In genomic region chr14:31252091-31252490, GRCm38 (mm10) we compare ENCODE assay signal across 8 mouse cellular contexts. TPM values are rescaled to one million over a fixed set of nuclear protein-coding genes. Genes with fewer than 3 reads are reported as not detected.
DNase-seq lines count a peak whose midpoint lies in the region; ATAC-seq and TF ChIP-seq lines count a peak whose summit lies in the region.

No protein-coding gene starts in this region.

- no peak for TF ChIP-seq CTCF in heart, adult 2 months (IDR thresholded peaks at IDR 0.05)
- no peak for TF ChIP-seq CTCF in E14TG2a.4 (conservative IDR thresholded peaks at IDR 0.05; ENCODE audit: low read length)

- TF ChIP-seq POLR2A in heart, adult 2 months (IDR thresholded peaks at IDR 0.05; ENCODE audit: insufficient read depth, low read depth, low read length) = no peak

- intact Hi-C loops in heart, adult 2 months (cut with DNase I) = loop anchor here (5.0 kb wide), 2 partner anchors 85 to 120 kb away; partner anchors contain the start of genes Capn7 and Nt5dc2
- intact Hi-C loops in left cerebral cortex, postnatal 10 days (cut with DNase I) = loop anchor here (5.0 kb wide), 1 partner anchor 45 kb away; the partner anchor contains the start of gene Tnnc1

- H3K9me3 ChIP-seq in E14TG2a.4 (ENCODE audit: low read length) = no peaks in the 10 kb centered on the region
- H3K9me3 ChIP-seq in forebrain, embryonic 16.5 days (ENCODE audit: control insufficient read depth, low read length) = no peaks in the 10 kb centered on the region
- H3K9me3 ChIP-seq in liver, embryonic 16.5 days (replicated peaks; ENCODE audit: control insufficient read depth, low read length) = no peaks in the 10 kb centered on the region

- peaks cover 3% of the 10 kb centered on the region for H3K4me1 ChIP-seq in heart, adult 2 months (ENCODE audit: control insufficient read depth, insufficient read depth, low read length)
- H3K4me1 ChIP-seq in E14TG2a.4 (replicated peaks; ENCODE audit: low read depth, low read length) = peaks cover 21% of the 10 kb centered on the region
- peaks cover 15% of the 10 kb centered on the region for H3K4me1 ChIP-seq in forebrain, embryonic 16.5 days (replicated peaks; ENCODE audit: control insufficient read depth, insufficient read depth, low read length)
- peaks cover 14% of the 10 kb centered on the region for H3K4me1 ChIP-seq in liver, embryonic 16.5 days (ENCODE audit: control insufficient read depth, low read depth, low read length)

- TF ChIP-seq EP300 in heart, adult 2 months (IDR thresholded peaks at IDR 0.05; ENCODE audit: insufficient read depth, low read depth, low read length) = no peak

- no peak for ATAC-seq in forebrain, embryonic 16.5 days
- no peak for ATAC-seq in liver, embryonic 16.5 days (ENCODE audit: low read depth)

- H3K27ac ChIP-seq in heart, adult 2 months = no peak overlapping the region
- no peak overlapping the region for H3K27ac ChIP-seq in forebrain, embryonic 16.5 days (ENCODE audit: low read length)
- H3K27ac ChIP-seq in liver, embryonic 16.5 days (ENCODE audit: low read length) = no peak overlapping the region; the same call in 1 of the 2 replicates

- no peaks in the 10 kb centered on the region; the same call in 1 of the 2 replicates for H3K36me3 ChIP-seq in heart, adult 2 months (ENCODE audit: control insufficient read depth, insufficient read depth, low read length)
- peaks cover 47% of the 10 kb centered on the region for H3K36me3 ChIP-seq in E14TG2a.4 (ENCODE audit: insufficient read depth, low read length)
- H3K36me3 ChIP-seq in forebrain, embryonic 16.5 days (ENCODE audit: control insufficient read depth, insufficient read depth) = peaks cover 29% of the 10 kb centered on the region
- peaks cover 38% of the 10 kb centered on the region for H3K36me3 ChIP-seq in liver, embryonic 16.5 days (ENCODE audit: control insufficient read depth, insufficient read depth)

- H3K4me2 ChIP-seq in forebrain, embryonic 16.5 days (ENCODE audit: low read length) = peak overlapping the region; percentile 79
- H3K4me2 ChIP-seq in liver, embryonic 16.5 days (ENCODE audit: low read depth, low read length) = peak overlapping the region; percentile 86

- 78% methylated on average over 5 of the region's 5 CpGs for WGBS in heart, adult 2 months
- WGBS in forebrain, embryonic 16.5 days = 90% methylated on average over 5 of the region's 5 CpGs
- 77% methylated on average over 5 of the region's 5 CpGs for whole genome bisulfite sequencing in liver, embryonic 16.5 days (ENCODE audit: insufficient replicate concordance)

- H3K4me3 ChIP-seq in heart, adult 2 months = peak overlapping the region; percentile 99
- peak overlapping the region; percentile 99 for H3K4me3 ChIP-seq in E14TG2a.4 (replicated peaks; ENCODE audit: low read length)
- H3K4me3 ChIP-seq in forebrain, embryonic 16.5 days (replicated peaks; ENCODE audit: low read length) = peak overlapping the region; percentile 91
- H3K4me3 ChIP-seq in liver, embryonic 16.5 days (ENCODE audit: low read depth, low read length) = peak overlapping the region; percentile 100

- DNase-seq in heart, adult 2 months = no peak
- no peak for DNase-seq in heart, adult 9 months (ENCODE audit: low spot score in 2 of 2)
- no peak for DNase-seq in layer of hippocampus, postnatal 10 days (ENCODE audit: low spot score in 2 of 2)
- no peak for DNase-seq in left cerebral cortex, postnatal 10 days (ENCODE audit: extremely low spot score in 1 of 2, low spot score in 2 of 2)
- DNase-seq in layer of hippocampus, postnatal 14 days (ENCODE audit: low spot score in 2 of 2) = no peak

- no peaks in the 10 kb centered on the region for H3K27me3 ChIP-seq in heart, adult 2 months (ENCODE audit: control insufficient read depth, insufficient read depth, low read length)
- peaks cover 14% of the 10 kb centered on the region for H3K27me3 ChIP-seq in E14TG2a.4 (ENCODE audit: insufficient read depth, low read length)
- H3K27me3 ChIP-seq in forebrain, embryonic 16.5 days (replicated peaks; ENCODE audit: control insufficient read depth, insufficient read depth, low read length) = no peaks in the 10 kb centered on the region
- H3K27me3 ChIP-seq in liver, embryonic 16.5 days (ENCODE audit: control insufficient read depth, insufficient read depth, low read depth, low read length) = no peaks in the 10 kb centered on the region

- H3K9ac ChIP-seq in heart, adult 2 months (ENCODE audit: low read depth, low read length) = no peak overlapping the region
- H3K9ac ChIP-seq in forebrain, embryonic 16.5 days (replicated peaks; ENCODE audit: low read depth, low read length) = peak overlapping the region; percentile 99
- H3K9ac ChIP-seq in liver, embryonic 16.5 days (ENCODE audit: low read depth, low read length) = peak overlapping the region; percentile 98

- no peaks in the 10 kb centered on the region for H3K79me2 ChIP-seq in heart, adult 2 months (replicated peaks; ENCODE audit: control insufficient read depth, insufficient read depth, low read length)

RNA-seq across cellular contexts. Expression of gene Bap1, which starts 0.8 kb away (rescaled TPM):
- total RNA-seq in heart, adult 2 months (2021) = 10 to 100 TPM; 39.6 to 49.1 TPM
- 43.6 and 55.2 TPM in 2 replicates for polyA plus RNA-seq in heart, adult 2 months (2012; rRNA removed)
- 138 and 150 TPM in 2 replicates for polyA plus RNA-seq in forebrain, embryonic 16.5 days (2015; fragmentation: Nextera tagmentation; extraction: Ambion mirVana)
- polyA plus RNA-seq in liver, embryonic 16.5 days (2015; fragmentation: Nextera tagmentation; extraction: Ambion mirVana) = 32.0 and 33.7 TPM in 2 replicates
- 100 to 1,000 TPM; 117 to 123 TPM for total RNA-seq in layer of hippocampus, postnatal 10 days (2021)
- total RNA-seq in left cerebral cortex, postnatal 10 days (2021) = 100 to 1,000 TPM; 125 to 130 TPM
- 100 to 1,000 TPM; 125 to 127 TPM for total RNA-seq in layer of hippocampus, postnatal 14 days (2021)

RNA-seq across cellular contexts. Expression of gene Phf7, which starts 1.0 kb away (rescaled TPM):
- 1 to 10 TPM; 2.9 to 3.6 TPM for total RNA-seq in heart, adult 2 months (2021)
- polyA plus RNA-seq in heart, adult 2 months (2012; rRNA removed) = 3.1 and 5.7 TPM in 2 replicates
- polyA plus RNA-seq in forebrain, embryonic 16.5 days (2015; fragmentation: Nextera tagmentation; extraction: Ambion mirVana) = 11.5 and 12.2 TPM in 2 replicates
- polyA plus RNA-seq in liver, embryonic 16.5 days (2015; fragmentation: Nextera tagmentation; extraction: Ambion mirVana) = 6.1 and 6.3 TPM in 2 replicates
- 1 to 10 TPM; 4.8 to 5.2 TPM for total RNA-seq in layer of hippocampus, postnatal 10 days (2021)
- 1 to 10 TPM; 5.0 to 5.3 TPM for total RNA-seq in left cerebral cortex, postnatal 10 days (2021)
- 1 to 10 TPM; 4.0 to 6.3 TPM for total RNA-seq in layer of hippocampus, postnatal 14 days (2021)

RNA-seq across cellular contexts. Expression of gene Sema3g, which starts 34.4 kb away (rescaled TPM):
- total RNA-seq in heart, adult 2 months (2021) = 10 to 100 TPM; 15.0 to 15.1 TPM
- 6.1 and 8.0 TPM in 2 replicates for polyA plus RNA-seq in heart, adult 2 months (2012; rRNA removed)
- 0.62 TPM in 2 replicates for polyA plus RNA-seq in forebrain, embryonic 16.5 days (2015; fragmentation: Nextera tagmentation; extraction: Ambion mirVana)
- polyA plus RNA-seq in liver, embryonic 16.5 days (2015; fragmentation: Nextera tagmentation; extraction: Ambion mirVana) = 0.04 TPM in 2 replicates
- 1 to 10 TPM; 4.7 to 5.4 TPM for total RNA-seq in layer of hippocampus, postnatal 10 days (2021)
- 1 to 10 TPM; 3.6 to 4.4 TPM for total RNA-seq in left cerebral cortex, postnatal 10 days (2021)
- total RNA-seq in layer of hippocampus, postnatal 14 days (2021) = 1 to 10 TPM; 5.5 to 6.4 TPM

RNA-seq across cellular contexts. Expression of gene Nisch, which starts 35.3 kb away (rescaled TPM):
- 100 to 1,000 TPM; 123 to 129 TPM for total RNA-seq in heart, adult 2 months (2021)
- 187 and 223 TPM in 2 replicates for polyA plus RNA-seq in heart, adult 2 months (2012; rRNA removed)
- polyA plus RNA-seq in forebrain, embryonic 16.5 days (2015; fragmentation: Nextera tagmentation; extraction: Ambion mirVana) = 359 and 389 TPM in 2 replicates
- 94.9 and 112 TPM in 2 replicates for polyA plus RNA-seq in liver, embryonic 16.5 days (2015; fragmentation: Nextera tagmentation; extraction: Ambion mirVana)
- 100 to 1,000 TPM; 424 to 481 TPM for total RNA-seq in layer of hippocampus, postnatal 10 days (2021)
- 100 to 1,000 TPM; 412 to 432 TPM for total RNA-seq in left cerebral cortex, postnatal 10 days (2021)
- 100 to 1,000 TPM; 433 to 449 TPM for total RNA-seq in layer of hippocampus, postnatal 14 days (2021)

RNA-seq across cellular contexts. Expression of gene Tnnc1, which starts 44.0 kb away (rescaled TPM):
- total RNA-seq in heart, adult 2 months (2021) = 1,000 to 10,000 TPM; 5,084 to 5,508 TPM
- polyA plus RNA-seq in heart, adult 2 months (2012; rRNA removed) = 4,851 and 5,939 TPM in 2 replicates
- polyA plus RNA-seq in forebrain, embryonic 16.5 days (2015; fragmentation: Nextera tagmentation; extraction: Ambion mirVana) = 1.5 and 2.5 TPM in 2 replicates
- 80.6 and 93.1 TPM in 2 replicates for polyA plus RNA-seq in liver, embryonic 16.5 days (2015; fragmentation: Nextera tagmentation; extraction: Ambion mirVana)
- total RNA-seq in layer of hippocampus, postnatal 10 days (2021) = 1 to 10 TPM in 1 of 2 experiments, under 1 TPM in 1; 0.67 to 2.0 TPM
- 1 to 10 TPM; 2.9 to 3.7 TPM for total RNA-seq in left cerebral cortex, postnatal 10 days (2021)
- total RNA-seq in layer of hippocampus, postnatal 14 days (2021) = 1 to 10 TPM in 1 of 2 experiments, under 1 TPM in 1; 0.85 to 3.7 TPM
